Mouse (Mus musculus) hindbrain, embryonic 15.5 days (tissue): ENCODE results near the gene Gm12184. TPM values are rescaled to one million over a fixed set of nuclear protein-coding genes. Genes with fewer than 3 reads are reported as not detected.

Source experiments
- ATAC-seq: fragments of 200-750 bp; cut with Nextera tagmentation; 2 replicates; pipeline ENCODE4 v1.8.0; 2017; ENCODE audit warnings: low read depth, moderate number of reproducible peaks, moderate TSS enrichment; ENCODE audit not compliant: low FRiP score
- H3K27ac ChIP-seq: fragments of 300-500 bp; sonication (generic); replicated peaks from 2 replicates; pipeline ENCODE4 v1.5.1; 2015; ENCODE audit warnings: mild to moderate bottlenecking, inconsistent platforms
- H3K27me3 ChIP-seq: fragments of 300-500 bp; sonication (generic); 2 replicates; pipeline ENCODE4 v1.6.1; 2015; ENCODE audit warnings: control low read depth, inconsistent platforms
- H3K36me3 ChIP-seq: fragments of 300-500 bp; sonication (generic); 2 replicates; pipeline ENCODE4 v1.6.1; 2015; ENCODE audit warnings: control low read depth, inconsistent platforms
- H3K4me1 ChIP-seq: fragments of 300-500 bp; sonication (generic); replicated peaks from 2 replicates; pipeline ENCODE4 v1.6.1; 2015; ENCODE audit warnings: control low read depth, inconsistent platforms
- H3K4me2 ChIP-seq: fragments of 300-500 bp; sonication (generic); 2 replicates; pipeline ENCODE4 v1.6.1; 2015; ENCODE audit warnings: moderate library complexity, mild to moderate bottlenecking, inconsistent platforms
- H3K4me3 ChIP-seq: fragments of 300-500 bp; sonication (generic); 2 replicates; pipeline ENCODE4 v1.5.1; 2015; ENCODE audit warnings: mild to moderate bottlenecking, inconsistent platforms
- H3K9ac ChIP-seq: fragments of 300-500 bp; sonication (generic); 2 replicates; pipeline ENCODE4 v1.6.1; 2015; ENCODE audit warnings: inconsistent platforms
- H3K9me3 ChIP-seq: fragments of 300-500 bp; sonication (generic); 2 replicates; pipeline ENCODE4 v1.6.1; 2016; ENCODE audit warnings: control low read depth, inconsistent platforms
- WGBS: fragments of 180-500 bp; shearing (Covaris S2); methylation state at CpG from one replicate; pipeline ENCODE4 v1.1.7; 2015; 5-methylcytosine and 5-hydroxymethylcytosine counted together
- polyA plus RNA-seq: library from polyadenylated mRNA; unstranded; fragments of >200 nt; fragmentation: Nextera tagmentation; extraction: Ambion mirVana; gene quantifications from 2 replicates; pipeline ENCODE4 v1.2.1, GENCODE M21; 2015

The Gm12184 gene
- polyA plus RNA-seq, 1 experiment from 2014 or later = 3.8 TPM

DNA sequence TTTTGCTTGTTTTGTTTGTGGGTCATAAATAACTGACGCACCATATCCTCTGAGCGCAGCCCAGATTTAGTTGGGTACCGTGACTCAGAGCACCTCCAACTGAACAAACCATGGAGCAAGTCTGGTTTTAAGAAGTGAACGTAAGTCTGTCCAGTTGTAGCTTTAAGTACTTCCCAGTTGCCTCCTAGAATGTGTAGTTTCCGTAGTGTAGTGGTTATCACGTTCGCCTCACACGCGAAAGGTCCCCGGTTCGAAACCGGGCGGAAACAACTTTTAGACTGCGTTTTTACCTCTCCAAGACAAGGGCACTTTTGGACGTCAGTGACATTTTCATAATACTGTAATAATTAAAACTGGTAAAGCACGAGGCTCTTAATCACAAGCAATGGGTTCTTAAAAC, 8.1 kb downstream of the Gm12184 start:
- Histone ChIP-seq H3K4me2 (peak overlapping the region; percentile 93), H3K36me3 (no peaks in the 10 kb centered on the region; the same call in 1 of the 2 replicates), H3K27ac (peak overlapping the region; percentile 98), H3K27me3 (peaks cover 6% of the 10 kb centered on the region), H3K9ac (peak overlapping the region; percentile 78; the same call in 1 of the 2 replicates), H3K9me3 (no peaks in the 10 kb centered on the region), H3K4me3 (peak overlapping the region; percentile 70), H3K4me1 (peaks cover 36% of the 10 kb centered on the region)
- ATAC-seq = no peak
- under 1% methylated on average over 16 of the region's 16 CpGs for WGBS

DNA sequence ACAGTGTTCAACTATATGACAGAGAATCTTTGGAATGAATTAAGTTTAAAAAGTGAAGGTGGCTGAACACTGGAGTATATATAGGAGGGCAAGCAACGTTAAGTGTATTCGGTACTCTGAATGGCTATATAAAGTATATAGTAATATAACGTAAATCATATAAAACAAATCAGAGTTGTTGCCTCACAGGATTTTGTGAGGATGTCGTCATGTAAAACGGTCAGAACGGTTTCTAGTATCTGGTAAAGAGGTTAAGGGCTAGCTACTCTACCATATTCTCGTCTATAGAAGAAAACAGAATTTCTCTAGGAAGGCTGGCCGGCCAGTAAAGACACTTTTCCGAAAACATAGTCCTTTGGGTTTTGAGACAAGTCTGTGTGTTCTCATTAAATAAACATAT, 8.7 kb downstream of the Gm12184 start:
- no peak for ATAC-seq
- H3K36me3 ChIP-seq = no peaks in the 10 kb centered on the region; the same call in 1 of the 2 replicates
- peak overlapping the region; percentile 78 for H3K9ac ChIP-seq
- H3K27me3 ChIP-seq = peaks cover 5% of the 10 kb centered on the region
- 8% methylated on average over 9 of the region's 9 CpGs for WGBS
- H3K9me3 ChIP-seq = no peaks in the 10 kb centered on the region
- H3K4me3 ChIP-seq = peak overlapping the region; percentile 70
- peak overlapping the region; percentile 98 for H3K27ac ChIP-seq
- peak overlapping the region; percentile 93 for H3K4me2 ChIP-seq
- H3K4me1 ChIP-seq = peaks cover 37% of the 10 kb centered on the region

DNA sequence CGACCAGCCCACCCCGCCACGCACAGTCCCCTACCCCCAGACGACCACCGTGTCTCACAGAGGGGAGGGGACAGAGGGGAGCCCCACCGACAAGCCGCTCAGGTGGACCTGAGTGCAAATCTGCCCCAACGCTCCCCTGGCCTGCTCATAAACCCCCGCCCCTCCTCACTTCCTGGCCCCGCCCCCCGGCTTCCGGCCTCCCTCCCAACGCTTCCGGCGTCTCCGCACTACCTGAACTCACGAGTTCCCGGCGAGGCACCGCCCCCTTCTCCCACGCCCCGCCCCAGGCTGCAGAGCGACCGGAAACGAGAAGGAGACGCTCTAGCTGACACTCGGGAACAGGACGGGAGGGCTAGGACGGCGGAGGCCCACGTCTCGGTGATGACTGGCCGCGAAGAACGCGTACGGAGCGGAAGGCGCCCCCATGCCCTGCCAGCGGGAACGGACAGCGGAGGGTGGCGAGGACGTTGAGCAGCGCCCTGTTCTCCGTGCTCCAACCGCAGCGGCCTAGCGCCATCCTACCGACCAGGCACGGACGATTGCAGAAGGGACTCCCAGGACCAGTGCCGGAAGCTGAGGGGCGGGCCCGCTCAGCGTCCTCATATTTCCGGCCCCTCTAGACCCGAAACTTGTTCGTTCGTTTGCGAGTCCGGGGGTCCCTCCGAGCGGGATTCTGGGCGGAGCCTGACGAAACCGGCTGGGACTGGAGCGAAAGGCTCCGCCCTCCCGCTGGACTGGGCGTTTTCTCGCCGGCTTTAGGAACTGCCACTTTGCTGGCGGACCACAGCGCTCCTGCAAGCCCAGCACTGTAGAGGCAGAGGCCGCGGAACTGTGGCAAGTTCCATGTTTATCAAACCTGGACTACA, 9.4 kb downstream of the Gm12184 start, which contains the start of gene Trim41:
Gene Trim41 (minus strand): TSS at position 554 of the 866 bp plus-strand sequence.
- peak; percentile 97 for ATAC-seq
- Histone ChIP-seq H3K27me3 (no peaks in the 10 kb centered on the region), H3K4me1 (peaks cover 34% of the 10 kb centered on the region), H3K9me3 (no peaks in the 10 kb centered on the region), H3K9ac (peak within 1 kb of the TSS; percentile 79), H3K27ac (peak within 1 kb of the TSS; percentile 98), H3K4me2 (peak within 1 kb of the TSS; percentile 93), H3K36me3 (peaks cover 3% of the 10 kb centered on the region), H3K4me3 (peak within 1 kb of the TSS; percentile 70)
- WGBS = under 1% methylated on average over 64 of the region's 77 CpGs

DNA sequence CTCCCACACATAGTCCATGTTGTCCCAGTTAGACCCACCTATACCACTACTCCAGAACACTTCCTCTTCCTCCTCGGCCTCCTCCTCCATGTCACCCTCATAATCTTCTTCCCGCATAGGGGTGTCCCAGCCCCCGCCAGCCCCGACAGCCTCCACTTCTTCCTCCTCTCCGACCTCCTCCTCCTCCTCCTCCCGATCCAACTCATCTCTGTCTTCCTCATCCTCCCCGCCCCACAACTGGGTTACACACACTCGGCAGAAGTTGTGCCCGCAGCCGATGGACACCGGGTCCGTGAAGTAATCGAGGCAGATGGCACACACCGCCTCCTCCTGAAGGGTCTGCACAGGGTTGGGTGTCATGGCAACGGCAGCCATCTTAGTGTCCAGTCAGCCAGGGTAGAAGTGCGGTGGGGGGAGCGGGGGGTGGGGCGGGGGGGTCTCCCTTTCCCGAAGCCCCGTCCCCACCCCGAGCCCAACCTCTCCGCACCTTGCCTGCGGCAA, 10.1 kb downstream of the Gm12184 start:
- Histone ChIP-seq H3K9ac (peak overlapping the region; percentile 79), H3K27me3 (no peaks in the 10 kb centered on the region), H3K4me1 (peaks cover 34% of the 10 kb centered on the region), H3K27ac (peak overlapping the region; percentile 98), H3K4me3 (peak overlapping the region; percentile 70), H3K9me3 (no peaks in the 10 kb centered on the region), H3K36me3 (peaks cover 8% of the 10 kb centered on the region), H3K4me2 (peak overlapping the region; percentile 93)
- peak; percentile 63 for ATAC-seq
- whole genome bisulfite sequencing = 3% methylated on average over 16 of the region's 23 CpGs

DNA sequence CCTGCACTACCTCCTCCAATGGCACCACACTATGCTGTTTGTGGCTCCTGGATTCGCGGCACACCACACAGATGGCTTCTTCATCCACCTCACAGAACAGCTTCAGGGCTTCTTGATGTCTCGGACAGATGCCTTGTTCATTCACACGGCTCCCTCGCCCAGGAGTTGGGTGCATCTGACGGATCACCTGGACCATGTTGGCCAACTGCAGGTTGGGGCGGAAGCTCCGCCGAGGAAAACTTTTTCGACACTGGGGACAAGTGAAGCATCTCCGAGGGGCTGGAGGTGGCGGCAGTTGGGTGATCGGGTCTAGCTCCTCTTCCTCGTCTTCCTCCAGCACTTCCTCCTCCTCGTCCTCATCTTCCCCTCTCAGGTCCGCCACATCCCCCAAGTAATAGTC, 10.6 kb downstream of the Gm12184 start:
- H3K4me2 ChIP-seq = peak overlapping the region; percentile 93
- H3K4me3 ChIP-seq = peak overlapping the region; percentile 70
- no peak overlapping the region; the same call in 1 of the 2 replicates for H3K27ac ChIP-seq
- no peaks in the 10 kb centered on the region for H3K9me3 ChIP-seq
- peak overlapping the region; percentile 79 for H3K9ac ChIP-seq
- no peak for ATAC-seq
- peaks cover 34% of the 10 kb centered on the region for H3K4me1 ChIP-seq
- 74% methylated on average over 16 of the region's 16 CpGs for WGBS
- peaks cover 8% of the 10 kb centered on the region for H3K36me3 ChIP-seq
- H3K27me3 ChIP-seq = no peaks in the 10 kb centered on the region

DNA sequence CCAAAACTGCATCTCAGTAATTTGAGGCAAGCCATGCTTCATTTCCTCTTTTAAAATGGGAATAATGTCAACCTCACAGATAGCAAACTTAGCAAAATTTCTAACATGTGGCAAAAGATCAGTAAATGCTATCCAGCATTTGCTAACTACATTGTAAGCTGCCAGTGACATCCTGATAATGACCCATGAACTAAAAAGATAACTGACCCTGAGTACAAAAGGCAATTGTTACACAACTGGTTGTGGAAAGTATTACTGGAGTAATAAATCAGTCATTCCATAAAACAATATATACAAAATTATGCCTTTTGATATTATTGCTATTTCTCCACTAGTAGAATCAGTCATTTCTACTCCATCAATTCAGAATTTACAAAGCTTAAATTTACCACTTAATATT, 12.7 kb downstream of the Gm12184 start:
- no peak overlapping the region for H3K27ac ChIP-seq
- H3K4me3 ChIP-seq = no peak overlapping the region
- peaks cover 33% of the 10 kb centered on the region for H3K4me1 ChIP-seq
- no peaks in the 10 kb centered on the region for H3K27me3 ChIP-seq
- no peak for ATAC-seq
- H3K4me2 ChIP-seq = no peak overlapping the region
- H3K36me3 ChIP-seq = peaks cover 16% of the 10 kb centered on the region
- no peak overlapping the region for H3K9ac ChIP-seq
- no peaks in the 10 kb centered on the region for H3K9me3 ChIP-seq

DNA sequence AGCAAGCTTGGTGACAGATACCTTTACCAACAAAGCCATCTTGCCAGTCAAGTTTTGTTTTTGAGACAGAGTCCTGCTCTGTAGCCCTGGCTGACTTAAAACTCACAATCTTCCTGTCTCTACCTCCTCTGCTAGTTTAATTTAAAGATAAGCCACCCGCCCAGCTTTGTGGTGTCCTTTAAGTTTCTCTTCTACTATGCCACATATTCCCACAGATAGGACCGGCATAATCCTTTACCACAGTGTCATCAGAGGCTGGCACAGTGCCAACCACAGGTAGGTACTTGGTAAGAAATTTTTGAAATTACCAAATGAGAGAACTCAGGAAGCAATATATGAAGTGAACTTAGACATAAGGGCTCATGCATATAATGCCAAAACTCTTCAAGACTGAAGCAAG, 16.3 kb downstream of the Gm12184 start:
- no peak overlapping the region for H3K4me3 ChIP-seq
- H3K4me2 ChIP-seq = no peak overlapping the region
- no peak overlapping the region for H3K27ac ChIP-seq
- H3K36me3 ChIP-seq = peaks cover 53% of the 10 kb centered on the region
- 89% methylated on average over 2 of the region's 2 CpGs for WGBS
- peaks cover 21% of the 10 kb centered on the region for H3K4me1 ChIP-seq
- ATAC-seq = no peak
- H3K9me3 ChIP-seq = no peaks in the 10 kb centered on the region
- no peak overlapping the region for H3K9ac ChIP-seq
- H3K27me3 ChIP-seq = no peaks in the 10 kb centered on the region

DNA sequence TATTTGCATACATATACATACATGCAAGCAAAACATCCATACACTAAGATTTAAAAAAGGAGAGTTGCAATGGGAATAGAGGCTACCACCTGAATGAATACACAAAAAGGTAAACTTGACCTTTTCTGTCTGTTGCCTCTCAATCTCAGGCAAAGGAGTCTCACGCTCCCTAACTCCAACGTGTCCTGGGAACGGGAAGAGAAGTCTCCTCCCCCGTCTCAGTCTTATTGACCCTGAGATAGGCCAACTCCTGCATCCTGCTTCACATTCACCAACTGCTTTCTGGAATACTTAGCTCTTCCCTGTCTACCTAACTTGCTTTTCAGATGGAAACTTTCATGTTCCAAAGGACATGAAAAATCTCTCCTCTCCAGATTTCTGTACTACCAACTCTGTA, 17.0 kb downstream of the Gm12184 start:
- Histone ChIP-seq H3K27ac (no peak overlapping the region), H3K9me3 (no peaks in the 10 kb centered on the region), H3K4me3 (no peak overlapping the region), H3K27me3 (no peaks in the 10 kb centered on the region), H3K9ac (no peak overlapping the region), H3K4me2 (no peak overlapping the region), H3K36me3 (peaks cover 60% of the 10 kb centered on the region), H3K4me1 (peaks cover 14% of the 10 kb centered on the region)
- 70% methylated on average over 4 of the region's 4 CpGs for WGBS
- ATAC-seq = no peak

DNA sequence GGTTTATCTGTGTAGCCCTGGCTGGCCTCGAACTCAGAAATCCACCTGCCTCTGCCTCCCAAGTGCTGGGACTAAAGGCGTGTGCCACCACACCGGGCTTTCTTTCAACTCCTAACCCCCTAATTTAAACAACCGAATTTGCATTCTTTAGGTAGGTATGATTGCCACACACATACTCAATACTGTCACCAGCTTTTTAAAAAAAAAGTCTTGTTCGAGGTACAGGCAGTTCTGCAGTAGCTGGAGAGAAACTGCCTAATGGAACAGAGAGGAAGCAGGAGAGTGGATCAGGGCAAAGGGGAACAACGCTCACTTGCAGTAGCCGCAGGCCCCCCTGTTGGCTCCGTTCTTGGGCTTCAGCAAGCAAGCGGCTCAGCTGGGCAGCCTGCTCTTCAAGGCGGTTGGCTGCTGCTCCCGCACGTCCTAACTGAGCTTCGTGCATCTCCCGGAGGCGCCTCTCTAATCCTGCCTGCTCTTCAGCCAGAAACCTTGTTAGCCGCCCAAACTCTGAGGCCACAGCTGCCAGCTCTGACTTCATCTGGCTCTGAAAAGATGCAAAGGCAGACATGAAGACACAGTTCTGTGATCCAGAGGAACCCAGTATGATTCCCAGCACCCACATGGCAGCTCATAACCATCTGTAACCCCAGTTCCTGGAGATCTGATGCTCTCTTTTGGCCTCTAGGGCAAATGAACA, 17.6 kb downstream of the Gm12184 start:
- no peak overlapping the region for H3K27ac ChIP-seq
- H3K4me3 ChIP-seq = no peak overlapping the region

DNA sequence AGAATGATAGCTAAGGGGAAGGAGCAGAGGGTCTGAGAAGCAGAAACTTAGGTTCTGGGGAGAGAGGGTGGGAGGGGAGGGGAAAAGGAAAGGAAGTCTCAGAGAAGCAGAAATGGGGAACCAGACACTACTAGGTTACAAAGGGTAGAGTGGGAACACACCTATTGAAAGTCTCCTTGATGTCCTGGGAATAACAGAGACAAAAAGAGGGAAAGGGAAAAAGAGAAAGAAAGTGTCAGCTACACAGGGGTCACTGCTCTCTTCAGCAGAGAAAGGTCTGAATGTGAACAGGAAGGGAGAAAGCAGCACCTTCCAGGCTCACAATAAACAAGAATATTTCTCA, 18.2 kb downstream of the Gm12184 start:
- no peak overlapping the region for H3K27ac ChIP-seq
- H3K4me1 ChIP-seq = peaks cover 3% of the 10 kb centered on the region
- ATAC-seq = no peak
- H3K4me3 ChIP-seq = no peak overlapping the region
- no peak overlapping the region for H3K4me2 ChIP-seq
- H3K27me3 ChIP-seq = no peaks in the 10 kb centered on the region
- peaks cover 71% of the 10 kb centered on the region for H3K36me3 ChIP-seq
- no peaks in the 10 kb centered on the region for H3K9me3 ChIP-seq
- H3K9ac ChIP-seq = no peak overlapping the region

More for the DNA sequence above, 17.6 kb downstream of the Gm12184 start:
- 77% methylated on average over 16 of the region's 16 CpGs for WGBS
- H3K27me3 ChIP-seq = no peaks in the 10 kb centered on the region
- H3K4me1 ChIP-seq = peaks cover 9% of the 10 kb centered on the region
- no peak for ATAC-seq
- no peak overlapping the region for H3K9ac ChIP-seq
- H3K36me3 ChIP-seq = peaks cover 65% of the 10 kb centered on the region
- H3K9me3 ChIP-seq = no peaks in the 10 kb centered on the region
- H3K4me2 ChIP-seq = no peak overlapping the region

DNA sequence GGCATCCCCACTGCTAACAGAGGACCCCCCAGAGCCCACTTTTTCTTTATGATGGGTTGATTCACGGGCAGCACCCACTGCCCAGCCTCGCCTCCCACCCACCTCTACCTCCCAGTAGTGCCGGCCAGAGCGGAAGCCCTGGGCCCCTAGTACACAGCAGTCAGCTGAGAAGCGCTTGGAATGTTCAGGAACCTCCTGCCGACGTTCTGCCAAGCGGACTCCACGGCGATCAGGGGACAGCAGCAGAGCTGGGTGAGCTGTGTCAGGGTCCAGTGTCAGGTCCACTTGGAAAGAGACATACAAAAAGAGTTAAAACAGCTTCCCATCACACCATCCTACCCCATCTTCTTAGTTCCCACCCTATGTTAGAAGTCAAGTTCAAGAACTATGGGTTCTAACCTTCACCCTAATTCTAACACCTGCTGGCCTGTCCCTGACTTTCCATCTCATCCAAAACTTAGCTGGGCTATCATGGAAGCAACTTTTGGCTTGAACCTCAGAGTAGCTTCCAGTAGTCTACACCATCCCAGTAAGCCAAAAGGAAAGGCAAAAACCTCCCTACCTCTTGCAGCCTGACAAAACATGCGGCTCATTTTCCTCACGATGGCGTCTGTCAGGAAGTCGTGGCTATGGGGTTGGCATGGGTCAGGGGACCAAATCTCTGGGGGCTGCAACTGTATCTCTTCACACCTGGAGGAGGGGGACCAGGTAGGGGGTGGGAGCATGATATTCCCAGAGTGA, 18.7 kb downstream of the Gm12184 start:
- H3K36me3 ChIP-seq = peaks cover 77% of the 10 kb centered on the region
- H3K9ac ChIP-seq = no peak overlapping the region
- no peaks in the 10 kb centered on the region for H3K9me3 ChIP-seq
- 72% methylated on average over 14 of the region's 14 CpGs for WGBS
- H3K27me3 ChIP-seq = no peaks in the 10 kb centered on the region
- ATAC-seq = no peak
- no peak overlapping the region for H3K4me3 ChIP-seq
- H3K4me1 ChIP-seq = peaks cover 3% of the 10 kb centered on the region
- no peak overlapping the region for H3K4me2 ChIP-seq
- no peak overlapping the region for H3K27ac ChIP-seq
